Mouse (Mus musculus) myocyte (in vitro differentiated cells): ENCODE measurements around the gene Rab6b. TPM values are rescaled to one million over a fixed set of nuclear protein-coding genes. Genes with fewer than 3 reads are reported as not detected.

Source experiments
- H3K27me3 ChIP-seq: one replicate; pipeline ENCODE4 v1.6.1; 2011; ENCODE audit not compliant: control insufficient read depth, insufficient read depth, insufficient read length
- H3K36me3 ChIP-seq: one replicate; pipeline ENCODE4 v1.6.1; 2011; ENCODE audit not compliant: control insufficient read depth, insufficient read depth
- H3K4me2 ChIP-seq: one replicate; pipeline ENCODE4 v1.6.1; 2011; ENCODE audit warnings: low read depth, control low read depth
- H3K4me3 ChIP-seq: one replicate; pipeline ENCODE4 v1.5.1; 2011; ENCODE audit warnings: mild to moderate bottlenecking, control low read depth, moderate library complexity
- H3K79me2 ChIP-seq: one replicate; pipeline ENCODE4 v1.6.1; 2011; ENCODE audit not compliant: control insufficient read depth, insufficient read depth
- H3ac ChIP-seq: one replicate; pipeline ENCODE4 v1.6.1; 2011; ENCODE audit not compliant: control insufficient read depth, insufficient read length
- CEBPB ChIP-seq: IDR thresholded peaks from 2 replicates; pipeline ENCODE4 v1.6.1; 2011; ENCODE audit warnings: mild to moderate bottlenecking, moderate library complexity; ENCODE audit not compliant: poor library complexity, insufficient read depth, severe bottlenecking
- E2F4 ChIP-seq: IDR thresholded peaks from one replicate; pipeline ENCODE4 v1.6.1; 2011; ENCODE audit warnings: mild to moderate bottlenecking, control low read depth, moderate library complexity; ENCODE audit not compliant: insufficient read depth
- MAX ChIP-seq: IDR thresholded peaks from one replicate; pipeline ENCODE4 v1.6.1; 2011; ENCODE audit warnings: low read depth, mild to moderate bottlenecking, control low read depth
- MYOD1 ChIP-seq, 3 experiments: IDR thresholded peaks; one replicate each; pipeline ENCODE4 v1.6.1; 2011; ENCODE audit warnings: control low read depth in 2 of 3, low read depth in 2 of 3, mild to moderate bottlenecking in 2 of 3, moderate library complexity in 1 of 3; ENCODE audit not compliant: insufficient read length in 2 of 3, control insufficient read depth in 1 of 3
- MYOG ChIP-seq, 3 experiments: IDR thresholded peaks; one replicate each; pipeline ENCODE4 v1.6.1; 2011; ENCODE audit warnings: control low read depth in 2 of 3, low read depth in 2 of 3, mild to moderate bottlenecking in 2 of 3; ENCODE audit not compliant: insufficient read length in 2 of 3, control insufficient read depth in 1 of 3, insufficient read depth in 1 of 3
- POLR2A ChIP-seq: IDR thresholded peaks from one replicate; pipeline ENCODE4 v1.6.1; 2011; ENCODE audit warnings: low read depth, mild to moderate bottlenecking, control low read depth, moderate library complexity; ENCODE audit not compliant: insufficient read length
- POLR2AphosphoS2 ChIP-seq: IDR thresholded peaks from one replicate; pipeline ENCODE4 v1.6.1; 2011; ENCODE audit warnings: low read depth, control low read depth; ENCODE audit not compliant: insufficient read length
- REST ChIP-seq: IDR thresholded peaks from one replicate; pipeline ENCODE4 v1.6.1; 2011; ENCODE audit warnings: mild to moderate bottlenecking, control low read depth, moderate library complexity; ENCODE audit not compliant: insufficient read depth, insufficient read length
- SRF ChIP-seq: IDR thresholded peaks from one replicate; pipeline ENCODE4 v1.6.1; 2011; ENCODE audit warnings: low read depth; ENCODE audit not compliant: control insufficient read depth, insufficient read length
- TCF12 ChIP-seq: IDR thresholded peaks from one replicate; pipeline ENCODE4 v1.6.1; 2011; ENCODE audit warnings: mild to moderate bottlenecking, control low read depth; ENCODE audit not compliant: poor library complexity, insufficient read depth, severe bottlenecking
- TCF3 ChIP-seq: IDR thresholded peaks from one replicate; pipeline ENCODE4 v1.6.1; 2011; ENCODE audit warnings: low read depth, control low read depth; ENCODE audit not compliant: insufficient read length
- USF1 ChIP-seq: IDR thresholded peaks from one replicate; pipeline ENCODE4 v1.6.1; 2011; ENCODE audit warnings: low read depth, mild to moderate bottlenecking, control low read depth, moderate library complexity
- polyA plus RNA-seq: library from polyadenylated mRNA; unstranded; fragments of >200 nt; fragmentation: generic; extraction: Trizol; gene quantifications from one replicate; pipeline ENCODE4 v1.2.1, GENCODE M21; 2012; ENCODE audit warnings: missing spikeins

Gene Rab6b
- polyA plus RNA-seq, 1 experiment: 2.4 TPM

GRCm38 (mm10) chr9:103124746-103125145 is 13.2 kb downstream of the Rab6b start:
- no peak overlapping the region for H3K4me2 ChIP-seq
- H3K4me3 ChIP-seq: no peak overlapping the region
- no peak overlapping the region for H3ac ChIP-seq
- H3K36me3 ChIP-seq: no peaks in the 10 kb centered on the region
- no peak for TF ChIP-seq POLR2AphosphoS2
- no peak for TF ChIP-seq TCF3
- TF ChIP-seq TCF12: no peak
- TF ChIP-seq USF1: no peak
- no peak for TF ChIP-seq MYOG (IDR thresholded peaks at IDR 0.05; ENCODE audit: control insufficient read depth in 1 of 3, insufficient read depth in 1 of 3, insufficient read length in 2 of 3, low read depth in 2 of 3)
- no peak for TF ChIP-seq MAX
- TF ChIP-seq REST: no peak
- no peak for TF ChIP-seq CEBPB
- no peak for TF ChIP-seq POLR2A
- H3K27me3 ChIP-seq: no peaks in the 10 kb centered on the region
- no peaks in the 10 kb centered on the region for H3K79me2 ChIP-seq

GRCm38 (mm10) chr9:103133493-103134124 is 22.0 kb downstream of the Rab6b start:
- H3K27me3 ChIP-seq: no peaks in the 10 kb centered on the region
- H3K79me2 ChIP-seq: no peaks in the 10 kb centered on the region
- TF ChIP-seq CEBPB (no peak), TCF3 (no peak), MYOG (IDR thresholded peaks at IDR 0.05; ENCODE audit: control insufficient read depth in 1 of 3, insufficient read depth in 1 of 3, insufficient read length in 2 of 3, low read depth in 2 of 3) (no peak), POLR2A (no peak), E2F4 (no peak), REST (no peak), TCF12 (no peak), POLR2AphosphoS2 (no peak), MYOD1 (IDR thresholded peaks at IDR 0.05; ENCODE audit: control insufficient read depth in 1 of 3, insufficient read length in 2 of 3, low read depth in 2 of 3) (no peak), SRF (no peak), USF1 (no peak), MAX (no peak)
- H3K36me3 ChIP-seq: no peaks in the 10 kb centered on the region
- H3K4me2 ChIP-seq: no peak overlapping the region
- no peak overlapping the region for H3ac ChIP-seq
- no peak overlapping the region for H3K4me3 ChIP-seq

GRCm38 (mm10) chr9:103134450-103135030 is 23.0 kb downstream of the Rab6b start:
- H3K36me3 ChIP-seq: no peaks in the 10 kb centered on the region
- H3K4me2 ChIP-seq: no peak overlapping the region
- H3K27me3 ChIP-seq: no peaks in the 10 kb centered on the region
- no peak overlapping the region for H3K4me3 ChIP-seq
- H3ac ChIP-seq: no peak overlapping the region
- TF ChIP-seq TCF12: no peak
- no peak for TF ChIP-seq E2F4
- no peak for TF ChIP-seq REST
- TF ChIP-seq SRF: no peak
- no peaks in the 10 kb centered on the region for H3K79me2 ChIP-seq

GRCm38 (mm10) chr9:103139481-103139880 is 27.9 kb downstream of the Rab6b start:
- no peak overlapping the region for H3ac ChIP-seq
- no peaks in the 10 kb centered on the region for H3K36me3 ChIP-seq
- no peaks in the 10 kb centered on the region for H3K79me2 ChIP-seq
- TF ChIP-seq SRF (no peak), REST (no peak), POLR2AphosphoS2 (no peak), TCF3 (no peak), MAX (no peak), MYOD1 (IDR thresholded peaks at IDR 0.05; ENCODE audit: control insufficient read depth in 1 of 3, insufficient read length in 2 of 3, low read depth in 2 of 3) (no peak), MYOG (IDR thresholded peaks at IDR 0.05; ENCODE audit: control insufficient read depth in 1 of 3, insufficient read depth in 1 of 3, insufficient read length in 2 of 3, low read depth in 2 of 3) (no peak), E2F4 (no peak), POLR2A (no peak)
- no peaks in the 10 kb centered on the region for H3K27me3 ChIP-seq
- no peak overlapping the region for H3K4me3 ChIP-seq
- no peak overlapping the region for H3K4me2 ChIP-seq

- no peak overlapping the region for H3K4me3 ChIP-seq
- no peaks in the 10 kb centered on the region for H3K27me3 ChIP-seq
- no peaks in the 10 kb centered on the region for H3K36me3 ChIP-seq
- TF ChIP-seq E2F4: no peak
- TF ChIP-seq POLR2A: no peak
- no peak for TF ChIP-seq USF1
- no peak for TF ChIP-seq POLR2AphosphoS2
- TF ChIP-seq SRF: no peak
- no peak for TF ChIP-seq MAX
- TF ChIP-seq REST: no peak
- no peak overlapping the region for H3K4me2 ChIP-seq
- H3ac ChIP-seq: no peak overlapping the region
- H3K79me2 ChIP-seq: no peaks in the 10 kb centered on the region
Observed at GRCm38 (mm10) chr9:103140384-103140783, 28.8 kb downstream of the Rab6b start.
